Mouse (Mus musculus): ENCODE data around the gene 1810065E05Rik. TPM values are rescaled to one million over a fixed set of nuclear protein-coding genes. Genes with fewer than 3 reads are reported as not detected.

1810065E05Rik gene
- total RNA-seq (2023; ENCODE audit: inconsistent age) = not detected in 4 replicates

DNA sequence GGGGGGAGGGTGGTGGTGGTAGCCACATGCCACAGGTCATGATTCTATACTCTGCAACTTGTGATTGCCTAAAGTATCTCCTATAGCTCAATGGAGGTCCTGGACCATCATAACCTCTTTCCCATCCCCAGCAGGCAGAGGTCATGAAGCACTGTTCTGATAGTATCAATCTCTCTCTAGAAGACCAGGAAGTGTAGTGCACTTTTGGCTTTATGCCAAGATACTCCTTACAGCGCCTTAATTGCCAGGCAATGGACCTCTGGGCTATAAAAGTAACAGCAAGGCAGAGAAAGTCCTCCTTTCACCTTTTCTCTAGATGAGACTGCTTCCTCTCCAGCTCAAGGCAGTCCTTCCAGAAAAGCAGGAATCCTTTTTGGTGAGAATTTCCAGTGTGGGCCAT, at the start of gene 1810065E05Rik:
TSS of gene 1810065E05Rik (plus strand) at position 297 of the 400 bp plus-strand sequence.

DNA sequence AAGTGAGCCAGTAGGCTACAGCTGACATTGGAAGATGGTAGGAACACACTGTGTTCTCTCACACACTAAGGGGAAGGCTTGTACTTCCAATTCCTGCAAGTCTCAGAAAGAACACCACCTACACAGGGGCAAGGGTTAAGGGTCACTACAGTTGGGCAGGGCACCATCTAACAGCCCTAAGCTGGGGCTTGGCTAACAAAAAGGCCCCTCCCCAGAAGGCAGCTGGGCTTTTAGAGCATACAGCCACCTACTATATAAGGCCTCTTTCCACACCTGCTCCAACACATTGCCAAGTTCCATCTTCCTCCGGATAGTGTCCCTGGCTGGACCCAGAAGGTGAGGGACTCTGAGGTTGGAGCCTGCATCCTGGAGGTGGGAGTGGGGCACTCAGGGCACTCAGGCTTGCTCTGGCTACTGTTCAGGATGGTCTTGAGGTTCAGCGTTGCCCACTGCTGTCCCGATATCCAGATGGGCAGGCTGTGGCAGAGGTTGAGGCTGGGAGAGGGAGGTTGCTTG, 42.1 kb upstream of the 1810065E05Rik start, which contains the start of gene Lypd8:
TSS of gene Lypd8 (plus strand) at position 281 of the 516 bp plus-strand sequence.

DNA sequence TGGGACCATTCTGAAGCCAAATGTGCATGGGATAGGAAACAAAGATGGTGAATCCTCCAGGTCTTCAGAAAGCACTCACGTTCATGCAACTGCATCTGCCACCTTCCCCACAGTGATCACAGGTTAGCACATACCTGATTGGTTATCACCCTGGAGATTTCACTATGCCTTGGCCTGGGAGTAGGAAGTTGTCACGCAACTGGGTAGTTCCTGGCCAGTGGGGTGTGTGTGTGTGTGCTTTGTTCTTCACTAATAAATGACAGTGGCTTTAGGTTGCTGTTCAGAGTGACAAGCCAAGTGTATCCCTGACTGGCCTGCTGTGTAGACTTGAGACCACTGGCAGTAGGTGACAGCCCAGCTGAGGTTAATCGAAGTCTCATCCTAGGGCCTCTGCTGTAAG, 11.3 kb downstream of the 1810065E05Rik start, which contains the start of gene Gm12253:
TSS of gene Gm12253 (plus strand) at position 301 of the 400 bp plus-strand sequence.

DNA sequence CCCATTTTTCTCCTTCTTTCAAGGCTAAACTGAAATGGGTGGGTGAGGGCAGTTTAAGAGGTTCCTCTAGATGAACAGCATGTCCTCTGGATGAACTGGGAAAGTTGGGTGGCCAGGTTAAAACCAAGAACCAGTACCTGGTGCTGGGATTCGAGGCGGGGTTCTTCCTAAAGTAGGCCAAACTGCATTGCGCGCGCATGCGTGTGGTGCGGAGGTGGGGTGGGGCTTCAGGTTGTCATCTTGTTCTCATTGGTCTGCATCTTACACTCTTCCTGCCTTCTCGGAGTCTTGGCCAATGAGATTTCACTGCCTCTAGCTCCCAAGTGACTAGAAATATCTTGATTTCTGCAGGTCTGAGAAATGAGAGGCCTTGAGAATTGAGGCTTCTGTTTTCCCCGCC, 31.8 kb downstream of the 1810065E05Rik start, which contains the start of gene Lypd9:
TSS of gene Lypd9 (minus strand) at position 165 of the 400 bp plus-strand sequence.

DNA sequence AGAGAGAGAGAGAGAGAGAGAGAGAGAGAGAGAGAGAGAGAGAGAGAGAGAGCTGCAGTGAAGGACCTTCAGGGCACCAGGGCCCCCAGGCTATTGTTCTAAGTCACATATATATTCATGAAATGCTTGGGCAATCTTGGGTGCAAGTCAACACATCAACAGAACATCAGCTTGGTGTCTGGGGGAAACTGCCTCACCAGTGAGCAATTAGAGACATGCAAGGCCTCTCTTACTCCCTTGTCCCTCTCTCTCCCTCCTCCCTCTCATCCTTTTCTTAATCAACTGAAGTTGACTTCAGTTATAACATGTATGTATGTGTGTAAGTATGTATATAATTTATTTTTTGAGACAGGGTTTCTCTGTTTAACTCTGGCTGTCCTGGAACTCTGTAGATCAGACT, 41.3 kb downstream of the 1810065E05Rik start, which contains the start of gene Olfr30:
TSS of gene Olfr30 (minus strand) at position 101 of the 400 bp plus-strand sequence.

Other genes starting within 250 kb of the 1810065E05Rik start
- gene Mrpl22, start 249.4 kb upstream of the 1810065E05Rik start, total RNA-seq (2023; ENCODE audit: inconsistent age) = 19.3 to 27.3 TPM (median 23.6 TPM) in 4 replicates
- gene Igtp, start 221.6 kb upstream of the 1810065E05Rik start, total RNA-seq (2023; ENCODE audit: inconsistent age) = 17.1 to 20.3 TPM (median 19.2 TPM) in 4 replicates
- 7.3 to 12.0 TPM (median 8.3 TPM) in 4 replicates for gene Irgm2, start 221.5 kb upstream of the 1810065E05Rik start, total RNA-seq (2023; ENCODE audit: inconsistent age)
- not detected in 4 replicates for gene 4930438A08Rik, start 146.3 kb upstream of the 1810065E05Rik start, total RNA-seq (2023; ENCODE audit: inconsistent age)
- 29.9 to 31.8 TPM (median 30.8 TPM) in 4 replicates for gene Zfp692, start 114.0 kb upstream of the 1810065E05Rik start, total RNA-seq (2023; ENCODE audit: inconsistent age)
- 26.9 to 29.1 TPM (median 27.9 TPM) in 4 replicates for gene Zfp672, start 90.8 kb upstream of the 1810065E05Rik start, total RNA-seq (2023; ENCODE audit: inconsistent age)
- 20.2 to 31.2 TPM (median 22.2 TPM) in 4 replicates for gene Sh3bp5l, start 90.4 kb upstream of the 1810065E05Rik start, total RNA-seq (2023; ENCODE audit: inconsistent age)
- not detected in 4 replicates for gene Lypd8, start 42.1 kb upstream of the 1810065E05Rik start, total RNA-seq (2023; ENCODE audit: inconsistent age)
- gene Gm12253, start 11.4 kb downstream of the 1810065E05Rik start, total RNA-seq (2023; ENCODE audit: inconsistent age) = not detected in 4 replicates
- gene Lypd9, start 31.8 kb downstream of the 1810065E05Rik start, total RNA-seq (2023; ENCODE audit: inconsistent age) = not detected in 4 replicates
- not detected in 4 replicates for gene Olfr30, start 41.2 kb downstream of the 1810065E05Rik start, total RNA-seq (2023; ENCODE audit: inconsistent age)
- not detected in 4 replicates for gene Olfr332, start 71.4 kb downstream of the 1810065E05Rik start, total RNA-seq (2023; ENCODE audit: inconsistent age)
- gene Olfr331, start 81.5 kb downstream of the 1810065E05Rik start, total RNA-seq (2023; ENCODE audit: inconsistent age) = not detected in 4 replicates
- not detected in 4 replicates for gene Olfr330, start 113.7 kb downstream of the 1810065E05Rik start, total RNA-seq (2023; ENCODE audit: inconsistent age)
- not detected in 4 replicates for gene Olfr329-ps, start 125.3 kb downstream of the 1810065E05Rik start, total RNA-seq (2023; ENCODE audit: inconsistent age)
- 0.19 TPM in 1 of 4 replicates, not detected in the others for gene Olfr328, start 134.5 kb downstream of the 1810065E05Rik start, total RNA-seq (2023; ENCODE audit: inconsistent age)
- gene Olfr224, start 149.4 kb downstream of the 1810065E05Rik start, total RNA-seq (2023; ENCODE audit: inconsistent age) = not detected in 4 replicates
- not detected in 4 replicates for gene Olfr325, start 156.6 kb downstream of the 1810065E05Rik start, total RNA-seq (2023; ENCODE audit: inconsistent age)
- gene Olfr324, start 174.0 kb downstream of the 1810065E05Rik start, total RNA-seq (2023; ENCODE audit: inconsistent age) = not detected in 4 replicates
- gene 2210407C18Rik, start 195.0 kb downstream of the 1810065E05Rik start, total RNA-seq (2023; ENCODE audit: inconsistent age) = not detected in 4 replicates
- gene Olfr323, start 209.4 kb downstream of the 1810065E05Rik start, total RNA-seq (2023; ENCODE audit: inconsistent age) = not detected in 4 replicates
- not detected in 4 replicates for gene Trim58, start 219.4 kb downstream of the 1810065E05Rik start, total RNA-seq (2023; ENCODE audit: inconsistent age)
- not detected in 4 replicates for gene Olfr322, start 237.7 kb downstream of the 1810065E05Rik start, total RNA-seq (2023; ENCODE audit: inconsistent age)